8 mouse cellular contexts compared by ENCODE assay signal in the genomic region with DNA sequence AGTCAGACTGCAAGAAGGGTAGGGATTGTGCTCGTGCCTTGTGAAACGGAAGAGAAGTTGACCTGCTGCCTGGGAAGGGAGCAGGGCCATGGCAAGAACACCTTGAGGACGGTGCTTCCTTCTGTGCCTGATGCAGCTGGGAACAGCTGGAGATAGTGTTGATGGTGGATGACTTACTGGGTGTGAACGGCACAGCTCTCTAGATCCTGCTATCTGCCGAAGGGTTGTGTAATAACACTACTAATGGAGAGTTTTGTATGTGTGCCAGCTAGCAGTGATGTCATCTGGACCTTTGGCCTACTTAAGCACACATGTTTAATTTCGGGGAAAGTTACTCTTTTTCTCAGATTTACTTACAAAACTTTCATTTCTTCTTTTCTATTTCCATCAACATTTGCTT. TPM values are rescaled to one million over a fixed set of nuclear protein-coding genes. Genes with fewer than 3 reads are reported as not detected.
A peak's percentile ranks its signal among the peaks of the same experiment; 100 is the strongest.
DNase-seq lines count a peak whose midpoint lies in the region.

No protein-coding gene starts in this region.

- DNase-seq in 3T3-L1 (ENCODE audit: low read depth, low spot score) (peak; percentile 91), NIH3T3 (ENCODE audit: low read depth) (peak; percentile 93)
- no peak for DNase-seq in heart, embryonic 10.5 days (ENCODE audit: low spot score)
- DNase-seq in lung, adult 18-20 months: peak; percentile 70 to 78
- DNase-seq in frontal cortex, postnatal 36 days (ENCODE audit: low spot score in 2 of 2): no peak
- DNase-seq in natural killer cell, adult 2 months (ENCODE audit: low spot score in 2 of 2): no peak
- DNase-seq in testis, postnatal 10 days (ENCODE audit: low spot score): no peak
- DNase-seq in layer of hippocampus, adult 9-11 months: no peak

- no peaks in the 10 kb centered on the region for H3K9me3 ChIP-seq in heart, embryonic 10.5 days

- H3K27ac ChIP-seq in heart, embryonic 10.5 days: 0 out of 2 replicates have a peak overlapping the region, but pooled peaks have one; percentile 47

- H3K36me3 ChIP-seq in heart, embryonic 10.5 days: no peaks in the 10 kb centered on the region

- WGBS in heart, embryonic 10.5 days: 56% methylated on average over 6 of the region's 6 CpGs

- peaks cover 41% of the 10 kb centered on the region for H3K4me1 ChIP-seq in heart, embryonic 10.5 days

- H3K27me3 ChIP-seq in heart, embryonic 10.5 days (ENCODE audit: insufficient read depth, poor library complexity, severe bottlenecking): no peaks in the 10 kb centered on the region

- H3K4me3 ChIP-seq in heart, embryonic 10.5 days: no peak overlapping the region

RNA-seq across cellular contexts. Expression of a gene that starts 4.3 kb away (rescaled TPM):
- 10.0 and 10.4 TPM in 2 replicates for polyA plus RNA-seq in heart, embryonic 10.5 days (2016; fragmentation: Nextera tagmentation; extraction: Ambion mirVana)

RNA-seq across cellular contexts. Expression of a gene that starts 4.9 kb away (rescaled TPM):
- 24.6 and 25.1 TPM in 2 replicates for polyA plus RNA-seq in heart, embryonic 10.5 days (2016; fragmentation: Nextera tagmentation; extraction: Ambion mirVana)

Comparison
In these comparisons a context has a peak if more than half of its experiments do, and no peak if none do; other contexts are left out.
1. DNase-seq: peak in 3T3-L1 (single experiment), NIH3T3 (single experiment) and lung, adult 18-20 months (2 of 2); none in heart, embryonic 10.5 days (single experiment), frontal cortex, postnatal 36 days (0 of 2), natural killer cell, adult 2 months (0 of 2), testis, postnatal 10 days (single experiment) and layer of hippocampus, adult 9-11 months (single experiment).